Mouse (Mus musculus) brain, embryonic 14.5 days (tissue): Measurements from ENCODE around the gene Tsen34.

ENCODE experiments used
- CTCF ChIP-seq: fragments of 200-500 bp; IDR thresholded peaks from 2 replicates; pipeline ENCODE4 v1.5.1; 2012; ENCODE audit warnings: inconsistent platforms, mild to moderate bottlenecking, moderate library complexity, borderline replicate concordance; ENCODE audit not compliant: insufficient read depth, insufficient read length; ENCODE audit errors: extremely low read depth
- POLR2A ChIP-seq: fragments of 200-500 bp; IDR thresholded peaks from 2 replicates; pipeline ENCODE4 v1.6.1; 2012; ENCODE audit warnings: mild to moderate bottlenecking, inconsistent platforms, borderline replicate concordance; ENCODE audit not compliant: poor library complexity, insufficient read depth, insufficient read length, severe bottlenecking; ENCODE audit errors: extremely low read depth

DNA sequence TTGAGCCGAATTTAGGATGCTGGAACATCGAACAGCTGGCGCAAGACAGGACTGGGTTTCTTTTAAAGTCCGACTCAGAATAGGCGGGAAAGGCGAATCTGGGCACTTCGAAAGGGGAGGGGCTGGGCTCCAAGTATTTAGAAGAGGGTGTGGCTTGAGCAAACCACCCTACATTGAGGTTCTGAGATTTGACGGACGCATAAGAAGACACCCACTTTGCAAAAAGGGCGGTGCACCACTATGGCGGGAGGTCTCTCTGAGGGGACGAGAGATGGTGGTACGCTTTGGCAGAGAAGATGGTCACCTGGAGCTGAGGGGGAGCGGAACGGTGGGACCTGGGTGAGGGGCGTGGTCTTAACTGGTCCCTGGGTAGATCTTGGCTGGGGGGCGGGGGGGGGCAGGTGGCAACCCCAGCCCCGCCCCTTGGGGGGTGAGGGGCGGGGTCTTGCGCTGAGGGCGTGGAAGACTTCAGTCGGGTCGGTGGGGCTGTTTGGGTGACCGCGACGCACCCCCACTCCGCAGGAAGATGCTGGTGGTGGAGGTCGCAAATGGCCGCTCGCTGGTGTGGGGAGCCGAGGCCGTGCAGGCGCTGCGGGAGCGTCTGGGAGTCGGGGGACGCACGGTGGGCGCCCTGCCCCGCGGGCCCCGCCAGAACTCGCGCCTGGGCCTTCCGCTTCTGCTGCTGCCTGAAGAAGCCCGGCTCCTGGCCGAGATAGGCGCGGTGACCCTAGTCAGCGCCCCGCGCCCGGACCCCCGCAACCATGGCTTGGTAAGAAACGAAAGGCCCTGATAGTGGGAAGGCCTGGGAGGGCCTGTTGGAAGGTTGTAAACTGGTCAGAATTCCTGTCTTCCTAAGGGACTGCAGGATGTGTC lies 1.6 kb downstream of the Tsen34 start:
- TF ChIP-seq CTCF, result no peak
- no peak for TF ChIP-seq POLR2A
